Mouse (Mus musculus): ENCODE results near the gene Scgb1b27. TPM values are rescaled to one million over a fixed set of nuclear protein-coding genes. Genes with fewer than 3 reads are reported as not detected.
"Not testable (repeated sequence)": the region's sequence is repeated elsewhere in the genome, so short reads cannot be mapped to it uniquely, and the experiment has no call there.

Gene Scgb1b27
- not detected for total RNA-seq (2021)

- not testable (repeated sequence) for DNase-seq
Measured at GRCm38 (mm10) chr7:34021183-34021582, at the start of gene Scgb1b27. Gene Scgb1b27 (plus strand): TSS chr7:34021483.

- peak; percentile 51 for DNase-seq
Measured at GRCm38 (mm10) chr7:33982281-33982680, 39.0 kb upstream of the Scgb1b27 start.

GRCm38 (mm10) chr7:34013842-34014241 is 7.4 kb upstream of the Scgb1b27 start, which contains the start of gene Scgb2b27:
Gene Scgb2b27 (minus strand): TSS chr7:34013942.
- DNase-seq, result no peak

GRCm38 (mm10) chr7:34025641-34026040 is 4.4 kb downstream of the Scgb1b27 start:
- no peak for DNase-seq

GRCm38 (mm10) chr7:34027202-34027601 is 5.9 kb downstream of the Scgb1b27 start:
- DNase-seq, result not testable (repeated sequence)

GRCm38 (mm10) chr7:34030026-34030425 is 8.7 kb downstream of the Scgb1b27 start:
- no peak for DNase-seq

- DNase-seq, result not testable (repeated sequence)
Measured at GRCm38 (mm10) chr7:34034579-34034978, 13.3 kb downstream of the Scgb1b27 start.

GRCm38 (mm10) chr7:34036076-34036815 is 15.0 kb downstream of the Scgb1b27 start:
- DNase-seq, result not testable (repeated sequence)

- DNase-seq, result not testable (repeated sequence)
Measured at GRCm38 (mm10) chr7:34068132-34068531, 46.8 kb downstream of the Scgb1b27 start.

Other genes with a start within 250 kb of the Scgb1b27 start
- gene Scgb2b26, start 76.4 kb upstream of the Scgb1b27 start, total RNA-seq (2021), result not detected
- not detected for gene Scgb2b27, start 7.5 kb upstream of the Scgb1b27 start, total RNA-seq (2021)
- not detected for gene Scgb1b30, start 73.9 kb downstream of the Scgb1b27 start, total RNA-seq (2021)
- gene Wtip, start 111.8 kb downstream of the Scgb1b27 start, total RNA-seq (2021), result 10 to 100 TPM; 32.0 to 34.8 TPM
- gene Uba2, start 148.1 kb downstream of the Scgb1b27 start, total RNA-seq (2021), result 10 to 100 TPM; 61.8 to 70.6 TPM
- gene Pdcd2l, start 175.2 kb downstream of the Scgb1b27 start, total RNA-seq (2021), result 10 to 100 TPM; 24.7 to 25.9 TPM
- gene Gpi1, start 208.9 kb downstream of the Scgb1b27 start, total RNA-seq (2021), result 100 to 1,000 TPM; 621 to 625 TPM
- not detected for gene Gm6096, start 229.6 kb downstream of the Scgb1b27 start, total RNA-seq (2021)

All from heart, postnatal 4 days (tissue).